Mouse (Mus musculus) CH12.LX (cell line): ENCODE results near the gene Arhgap42. TPM values are rescaled to one million over a fixed set of nuclear protein-coding genes. Genes with fewer than 3 reads are reported as not detected.

Experiments
- DNase-seq: peaks from one replicate; pipeline ENCODE4 v3.0.0-alpha.2; 2013; ENCODE audit errors: extremely low read depth
- H3K27ac ChIP-seq: 2 replicates; pipeline ENCODE4 v1.5.1; 2012; ENCODE audit warnings: low read depth, mild to moderate bottlenecking, control low read depth, moderate library complexity; ENCODE audit not compliant: insufficient read depth
- H3K27me3 ChIP-seq: replicated peaks from 2 replicates; pipeline ENCODE3; 2012; ENCODE audit warnings: inconsistent platforms
- H3K36me3 ChIP-seq, 2 experiments: replicated peaks in 1 of 2; 2 replicates each; pipeline versions ENCODE3 to v1.6.1; 2012; ENCODE audit warnings: inconsistent platforms in 1 of 2, low read length in 1 of 2, mild to moderate bottlenecking in 1 of 2, mixed read lengths in 1 of 2, moderate library complexity in 1 of 2; ENCODE audit not compliant: control insufficient read depth in 1 of 2, insufficient read depth in 1 of 2
- H3K4me1 ChIP-seq, 2 experiments: 2 replicates each; pipeline ENCODE4 v1.6.1; 2012; ENCODE audit warnings: inconsistent platforms in 1 of 2, moderate library complexity in 1 of 2; ENCODE audit not compliant: insufficient read depth in 2 of 2, control insufficient read depth in 1 of 2
- H3K4me2 ChIP-seq: 2 replicates; pipeline ENCODE4 v1.6.1; 2012; ENCODE audit warnings: low read depth, mild to moderate bottlenecking, control low read depth; ENCODE audit not compliant: poor library complexity, insufficient read depth, severe bottlenecking
- H3K4me3 ChIP-seq, 3 experiments: fragments of 150-350 bp in 1 of 3; sonication (generic) in 1 of 3; replicated peaks in 1 of 3; 2 replicates each; pipeline versions ENCODE3 to v1.5.1; 2011 to 2012; ENCODE audit warnings: low read depth in 2 of 3, low read length in 2 of 3, mild to moderate bottlenecking in 2 of 3, moderate library complexity in 2 of 3, control low read depth in 1 of 3, improper control_type of control experiment in 1 of 3, inconsistent platforms in 1 of 3, mixed read lengths in 1 of 3; ENCODE audit not compliant: poor library complexity in 1 of 3
- H3K79me2 ChIP-seq: replicated peaks from 2 replicates; pipeline ENCODE4 v1.6.1; 2012; ENCODE audit warnings: mild to moderate bottlenecking, moderate library complexity; ENCODE audit not compliant: control insufficient read depth, poor library complexity, insufficient read depth, severe bottlenecking; ENCODE audit errors: extremely low read depth
- H3K9ac ChIP-seq: 2 replicates; pipeline ENCODE4 v1.6.1; 2012; ENCODE audit warnings: low read depth, mild to moderate bottlenecking, control low read depth, moderate library complexity; ENCODE audit not compliant: insufficient read depth
- H3K9me3 ChIP-seq: replicated peaks from 2 replicates; pipeline ENCODE3; 2012; ENCODE audit warnings: low read length, inconsistent platforms, mixed read lengths
- BHLHE40 ChIP-seq: IDR thresholded peaks from 2 replicates; pipeline ENCODE4 v1.6.1; 2011; ENCODE audit warnings: mild to moderate bottlenecking, low read depth, low read length, improper control_type of control experiment
- E2F4 ChIP-seq: IDR thresholded peaks from 2 replicates; pipeline ENCODE4 v1.6.1; 2011; ENCODE audit warnings: low read depth, low read length, improper control_type of control experiment; ENCODE audit not compliant: insufficient replicate concordance
- EP300 ChIP-seq: IDR thresholded peaks from 2 replicates; pipeline ENCODE4 v1.6.1; 2011; ENCODE audit warnings: low read length, improper control_type of control experiment
- HCFC1 ChIP-seq: IDR thresholded peaks from 2 replicates; pipeline ENCODE4 v1.6.1; 2012; ENCODE audit warnings: low read depth, mild to moderate bottlenecking, inconsistent platforms, low read length, improper control_type of control experiment
- IRF4 ChIP-seq: IDR thresholded peaks from 2 replicates; pipeline ENCODE4 v1.6.1; 2014; ENCODE audit warnings: low read depth, mild to moderate bottlenecking, inconsistent platforms, low read length, improper control_type of control experiment
- JUN ChIP-seq: IDR thresholded peaks from 2 replicates; pipeline ENCODE4 v1.6.1; 2011; ENCODE audit warnings: low read depth, mild to moderate bottlenecking, low read length, improper control_type of control experiment, moderate library complexity; ENCODE audit not compliant: insufficient read depth
- MAFK ChIP-seq: IDR thresholded peaks from 2 replicates; pipeline ENCODE4 v1.6.1; 2011; ENCODE audit warnings: low read length, improper control_type of control experiment; ENCODE audit not compliant: insufficient replicate concordance
- MAX ChIP-seq: IDR thresholded peaks from 2 replicates; pipeline ENCODE4 v1.6.1; 2011; ENCODE audit warnings: low read length, improper control_type of control experiment
- MAZ ChIP-seq: IDR thresholded peaks from 2 replicates; pipeline ENCODE4 v1.6.1; 2012; ENCODE audit warnings: low read depth, mild to moderate bottlenecking, inconsistent platforms, low read length, improper control_type of control experiment, moderate library complexity
- MYC ChIP-seq: IDR thresholded peaks from 2 replicates; pipeline ENCODE4 v1.6.1; 2011; ENCODE audit warnings: low read depth, mild to moderate bottlenecking, improper control_type of control experiment, low read length
- PAX5 ChIP-seq: IDR thresholded peaks from 2 replicates; pipeline ENCODE4 v1.6.1; 2012; ENCODE audit warnings: low read length, inconsistent platforms, mixed read lengths
- POLR2AphosphoS2 ChIP-seq: IDR thresholded peaks from 2 replicates; pipeline ENCODE4 v1.6.1; 2011; ENCODE audit warnings: low read depth, low read length, improper control_type of control experiment
- RAD21 ChIP-seq: IDR thresholded peaks from 2 replicates; pipeline ENCODE4 v1.6.1; 2011; ENCODE audit warnings: low read depth, mild to moderate bottlenecking, low read length, improper control_type of control experiment, moderate library complexity
- TBP ChIP-seq: conservative IDR thresholded peaks from 2 replicates; pipeline ENCODE4 v1.6.1; 2011; ENCODE audit warnings: low read depth, low read length, improper control_type of control experiment
- UBTF ChIP-seq: IDR thresholded peaks from 2 replicates; pipeline ENCODE4 v1.6.1; 2012; ENCODE audit warnings: low read depth, mild to moderate bottlenecking, inconsistent platforms, low read length, improper control_type of control experiment, moderate library complexity
- USF1 ChIP-seq: IDR thresholded peaks from 2 replicates; pipeline ENCODE4 v1.6.1; 2014; ENCODE audit warnings: low read depth, mild to moderate bottlenecking, inconsistent platforms, low read length, improper control_type of control experiment
- ZC3H11A ChIP-seq: IDR thresholded peaks from 2 replicates; pipeline ENCODE4 v1.6.1; 2012; ENCODE audit warnings: low read depth, mild to moderate bottlenecking, inconsistent platforms, low read length, improper control_type of control experiment
- ZKSCAN1 ChIP-seq: IDR thresholded peaks from 2 replicates; pipeline ENCODE4 v1.6.1; 2012; ENCODE audit warnings: low read depth, inconsistent platforms, low read length, improper control_type of control experiment, borderline replicate concordance
- ZMIZ1 ChIP-seq: IDR thresholded peaks from 2 replicates; pipeline ENCODE4 v1.6.1; 2012; ENCODE audit warnings: low read depth, mild to moderate bottlenecking, inconsistent platforms, low read length, improper control_type of control experiment
- ZNF384 ChIP-seq: IDR thresholded peaks from 2 replicates; pipeline ENCODE4 v1.6.1; 2012; ENCODE audit warnings: low read depth, low read length, improper control_type of control experiment, inconsistent platforms
- dilution Hi-C: fragments of 300-500 bp; cut with MboI; formaldehyde crosslinking; loops from 2 replicates; pipeline ENCODE4 v1.14.3; 2020; ENCODE audit warnings: low sequenced_read_pairs; ENCODE audit not compliant: extremely low pct_unique_long_range_greater_than_20kb, extremely low pct_ligation_motif_present
- in situ Hi-C: fragments of 300-500 bp; cut with MboI; formaldehyde crosslinking; loops from 3 replicates; pipeline ENCODE4 v1.14.3; 2019; ENCODE audit warnings: low sequenced_read_pairs, low pct_ligation_motif_present, low pct_unique_long_range_greater_than_20kb, mixed read lengths
- polyA plus RNA-seq: library from polyadenylated mRNA; unstranded; fragments of >175 nt; gene quantifications from 2 replicates; pipeline ENCODE4 v1.2.1, GENCODE M21; 2012; ENCODE audit warnings: low read depth; ENCODE audit not compliant: insufficient read length
- total RNA-seq, 2 experiments: library from RNA; depleted of rRNA; stranded (reverse); fragments of 300-350 nt in 1 of 2; fragments of >200 nt in 1 of 2; gene quantifications; 2 replicates each; pipeline ENCODE4 v1.2.3; 2012 to 2014

Gene Arhgap42
- total and polyA plus RNA-seq, 3 experiments, result not detected

DNA sequence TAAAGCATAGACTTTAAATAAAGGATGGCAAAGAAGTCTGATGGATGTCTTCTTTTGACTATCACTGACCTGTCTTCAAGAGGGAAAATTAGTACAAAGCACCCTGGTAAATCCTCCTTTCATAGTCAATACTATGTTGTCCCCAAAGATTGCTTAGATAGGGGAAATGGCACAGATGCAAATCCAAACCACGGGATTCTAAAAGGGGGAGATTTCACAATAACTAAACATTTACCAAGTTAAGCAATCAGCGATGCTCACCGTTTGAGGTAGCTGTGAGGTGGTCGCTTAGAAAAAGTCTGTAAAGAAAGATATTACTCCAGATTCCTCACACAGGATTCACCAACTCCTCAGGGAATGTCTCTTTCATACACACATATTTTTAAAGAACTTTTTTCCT lies 141.1 kb downstream of the Arhgap42 start:
- no peaks in the 10 kb centered on the region for H3K79me2 ChIP-seq
- TF ChIP-seq MAZ, result no peak
- TF ChIP-seq ZMIZ1, result no peak
- TF ChIP-seq PAX5, result no peak
- TF ChIP-seq RAD21, result no peak
- TF ChIP-seq JUN, result no peak
- TF ChIP-seq POLR2AphosphoS2, result no peak
- TF ChIP-seq TBP, result no peak
- no peak for TF ChIP-seq USF1
- no peak for TF ChIP-seq MAX
- TF ChIP-seq, all 38 proteins: peak for 0
- dilution Hi-C loops, result no loop called here

DNA sequence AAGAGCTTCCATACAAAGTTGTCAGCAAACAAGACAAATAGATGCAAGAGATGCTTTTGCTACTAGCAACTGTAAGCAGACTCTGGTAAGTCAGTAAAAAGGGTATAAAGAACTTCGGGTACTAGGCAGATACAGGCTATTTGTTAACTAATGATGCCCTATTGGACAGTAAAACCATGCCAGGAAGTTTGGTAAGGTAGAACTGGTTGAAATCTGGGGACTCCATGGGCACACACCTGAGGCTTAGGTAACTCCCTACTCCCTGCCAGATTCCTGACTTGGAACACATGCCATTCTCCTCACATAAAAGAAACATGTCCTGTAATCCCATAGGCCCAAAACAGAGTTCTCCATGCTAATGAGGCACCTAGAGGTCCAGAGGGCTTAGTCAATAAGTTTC lies 142.1 kb downstream of the Arhgap42 start:
- in situ Hi-C loops (no loop called here), dilution Hi-C loops (no loop called here)
- TF ChIP-seq ZMIZ1 (no peak), BHLHE40 (no peak), MYC (no peak), TBP (no peak), MAFK (no peak), EP300 (no peak), UBTF (no peak), ZNF384 (no peak), MAX (no peak), ZKSCAN1 (no peak), JUN (no peak), E2F4 (no peak), ZC3H11A (no peak), POLR2AphosphoS2 (no peak), HCFC1 (no peak), IRF4 (no peak)

More for the DNA sequence above, 141.1 kb downstream of the Arhgap42 start:
- no peaks in the 10 kb centered on the region for H3K27me3 ChIP-seq
- no peaks in the 10 kb centered on the region for H3K36me3 ChIP-seq
- no peak overlapping the region for H3K4me2 ChIP-seq
- no peak overlapping the region for H3K9ac ChIP-seq
- no peak for DNase-seq
- H3K4me3 ChIP-seq, result no peak overlapping the region
- no peak overlapping the region for H3K27ac ChIP-seq
- H3K9me3 ChIP-seq, result peaks cover 8% of the 10 kb centered on the region
- in situ Hi-C loops, result no loop called here
- no peaks in the 10 kb centered on the region for H3K4me1 ChIP-seq

More for the DNA sequence above, 142.1 kb downstream of the Arhgap42 start:
- H3K27ac ChIP-seq, result no peak overlapping the region
- no peaks in the 10 kb centered on the region for H3K27me3 ChIP-seq
- peaks cover 7% of the 10 kb centered on the region for H3K9me3 ChIP-seq
- no peak overlapping the region for H3K9ac ChIP-seq
- DNase-seq, result no peak
- H3K4me3 ChIP-seq, result no peak overlapping the region
- no peaks in the 10 kb centered on the region for H3K4me1 ChIP-seq
- no peak overlapping the region for H3K4me2 ChIP-seq
- no peaks in the 10 kb centered on the region for H3K36me3 ChIP-seq
- no peaks in the 10 kb centered on the region for H3K79me2 ChIP-seq
